Mouse (Mus musculus) ES-Bruce4 (cell line): ENCODE results near the gene Trmt1l.

ENCODE experiments used
- CTCF ChIP-seq: IDR thresholded peaks from one replicate; pipeline ENCODE4 v1.8.1; 2011; ENCODE audit warnings: low read depth, low read length
- POLR2A ChIP-seq: IDR thresholded peaks from one replicate; pipeline ENCODE4 v1.8.1; 2011; ENCODE audit warnings: low read length; ENCODE audit not compliant: insufficient read depth

- TF ChIP-seq POLR2A (no peak), CTCF (no peak)
These were observed 22.5 kb downstream of the Trmt1l start for GRCm38 (mm10) chr1:151450851-151451250.
